Mouse (Mus musculus) cerebellum, adult 9-11 months (tissue): ENCODE data around the gene Phf21b.
"Not testable (repeated sequence)": the region's sequence is repeated elsewhere in the genome, so short reads cannot be mapped to it uniquely, and the experiment has no call there.

ENCODE experiments used
- DNase-seq: peaks from one replicate; pipeline ENCODE4 v3.0.0; 2022

Gene Phf21b

GRCm38 (mm10) chr15:84772191-84773111 is 83.4 kb downstream of the Phf21b start:
- peak; percentile 31 for DNase-seq

DNA sequence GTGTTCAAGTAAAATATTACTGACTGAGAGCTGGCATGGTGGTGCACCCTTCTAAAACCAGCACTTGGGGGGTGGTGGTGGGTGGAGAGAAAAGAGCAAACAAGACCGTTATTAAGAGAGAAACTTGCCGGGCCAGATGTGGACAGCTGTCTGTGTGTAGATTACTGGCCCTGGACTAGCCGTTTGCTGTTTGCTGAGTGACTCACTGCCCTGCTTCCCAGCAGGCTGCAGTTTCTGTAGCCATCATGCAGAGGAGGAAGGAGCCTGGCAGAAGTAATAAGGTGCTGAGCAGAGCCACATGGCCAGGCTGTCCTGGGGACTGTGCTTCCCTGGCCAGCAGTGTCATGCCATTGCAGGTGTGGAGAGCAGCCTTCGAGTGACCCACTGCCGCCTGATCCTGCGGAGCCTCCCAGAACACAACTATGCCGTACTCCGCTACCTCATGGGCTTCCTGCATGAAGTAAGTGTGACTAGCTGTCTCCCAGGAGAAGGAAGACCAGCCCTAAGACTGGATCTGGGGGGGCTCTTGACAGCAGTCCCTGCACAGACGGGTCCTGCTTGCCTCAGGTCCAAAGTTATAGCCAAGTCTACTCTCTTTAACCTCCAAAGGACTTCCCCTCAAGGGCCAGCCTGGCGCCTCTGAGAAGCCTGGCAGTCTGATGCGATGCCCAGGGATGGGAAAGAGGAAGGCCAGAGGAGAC is 86.1 kb downstream of the Phf21b start:
- DNase-seq: no peak

DNA sequence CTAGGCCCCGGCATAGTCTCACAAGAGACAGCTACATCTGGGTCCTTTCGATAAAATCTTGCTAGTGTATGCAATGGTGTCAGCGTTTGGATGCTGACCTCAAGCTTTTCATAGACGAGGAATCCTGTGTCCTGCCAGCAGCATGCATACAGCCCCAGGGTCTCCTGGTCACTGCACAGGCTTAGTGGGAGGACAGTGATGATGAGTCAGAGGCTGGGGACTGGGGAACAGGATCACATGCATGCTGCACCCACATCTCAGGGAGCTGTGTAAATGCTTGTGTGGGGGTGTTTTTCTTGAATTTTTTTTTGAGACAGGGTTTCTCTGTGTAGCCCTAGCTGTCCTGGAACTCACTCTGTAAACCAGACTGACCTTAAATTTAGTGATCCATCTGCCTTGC is 87.3 kb downstream of the Phf21b start:
- DNase-seq: not testable (repeated sequence)

GRCm38 (mm10) chr15:84766621-84767020 is 89.2 kb downstream of the Phf21b start:
- no peak for DNase-seq

GRCm38 (mm10) chr15:84763423-84763812 is 92.4 kb downstream of the Phf21b start:
- no peak for DNase-seq

GRCm38 (mm10) chr15:84762712-84763422 is 93.0 kb downstream of the Phf21b start:
- DNase-seq: no peak

DNA sequence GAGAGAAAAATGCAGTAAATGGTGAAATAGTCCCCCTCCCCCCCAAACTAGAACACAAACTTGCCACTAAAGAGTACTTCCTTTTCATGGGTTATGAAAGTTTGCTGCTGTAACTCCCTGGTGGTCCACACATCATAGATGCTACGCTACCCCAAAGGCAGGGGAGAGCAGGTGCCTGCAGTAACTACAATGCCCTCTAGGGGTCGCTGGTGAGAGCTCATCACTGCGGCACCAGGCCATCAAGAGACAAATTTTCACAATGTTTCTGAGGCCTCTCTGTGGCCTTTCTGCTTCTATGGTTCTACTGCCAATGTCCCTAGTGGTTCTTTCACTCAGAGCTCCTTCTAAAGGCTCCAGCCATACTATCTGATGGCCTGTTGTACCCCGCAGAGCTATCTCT is 97.4 kb downstream of the Phf21b start:
- peak; percentile 30 for DNase-seq

- peak; percentile 14 for DNase-seq
Measured at GRCm38 (mm10) chr15:84756426-84756825, 99.4 kb downstream of the Phf21b start.

DNA sequence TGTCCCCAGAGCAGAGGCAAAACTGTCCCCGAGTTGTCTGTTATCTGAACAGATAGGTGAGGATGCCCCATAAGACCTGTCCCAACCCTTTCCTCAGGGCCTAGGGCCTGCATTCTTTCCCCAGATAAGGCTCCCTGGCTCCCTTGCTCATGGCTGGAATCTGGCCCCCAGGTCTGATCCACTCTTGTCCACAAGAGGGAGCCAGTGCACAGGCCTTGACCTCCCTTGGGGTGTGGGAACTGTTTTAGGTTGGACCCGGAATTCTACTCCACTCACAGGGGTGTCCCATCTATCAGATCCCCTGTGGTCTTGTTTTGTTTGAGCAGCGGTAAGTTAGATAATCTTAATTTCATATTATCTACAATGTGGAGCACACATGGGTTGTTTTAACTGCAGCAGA is 100.9 kb downstream of the Phf21b start:
- DNase-seq: peak; percentile 57

DNA sequence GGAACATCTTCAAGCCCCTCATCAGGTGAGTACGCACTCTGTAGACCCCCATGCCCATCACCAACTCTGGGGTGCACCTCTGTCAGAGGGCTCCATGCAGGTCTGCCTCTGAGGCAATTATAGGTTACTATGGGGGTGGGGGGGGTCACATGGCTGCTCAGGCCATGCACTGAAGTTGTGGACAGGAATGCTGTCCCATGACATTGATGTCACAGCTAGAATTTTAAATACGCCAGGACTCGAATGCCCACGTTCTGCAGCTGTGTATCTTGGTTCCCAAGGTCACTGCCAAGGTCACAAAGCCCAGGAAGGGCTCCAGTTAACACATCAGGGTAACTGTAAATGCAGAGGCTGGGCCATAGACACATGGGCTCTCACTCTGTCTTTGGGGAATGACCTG is 110.0 kb downstream of the Phf21b start:
- no peak for DNase-seq

- DNase-seq: no peak
Measured at GRCm38 (mm10) chr15:84744308-84744707, 111.5 kb downstream of the Phf21b start.

- DNase-seq: no peak
Measured at GRCm38 (mm10) chr15:84743347-84743746, 112.5 kb downstream of the Phf21b start.

DNA sequence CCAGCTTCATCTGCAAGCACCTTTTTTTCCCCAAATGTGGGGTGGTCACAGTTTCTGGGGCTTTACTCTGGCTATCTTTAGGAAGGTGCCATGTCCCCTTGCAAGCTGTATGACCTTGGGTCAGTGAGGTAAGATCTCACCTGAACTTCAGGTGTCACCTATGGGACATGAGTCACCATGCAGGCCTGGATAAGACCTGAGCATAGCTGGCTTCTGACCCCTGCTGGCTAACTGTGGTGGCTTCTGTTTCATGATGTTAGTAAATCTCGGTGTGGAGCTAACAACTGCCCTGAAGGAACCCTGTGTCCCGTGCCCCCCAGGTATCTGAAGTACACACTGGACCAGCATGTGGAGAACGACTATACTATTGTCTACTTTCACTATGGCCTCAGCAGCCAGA is 114.3 kb downstream of the Phf21b start:
- DNase-seq: no peak

- DNase-seq: no peak
Measured at GRCm38 (mm10) chr15:84738246-84738645, 117.6 kb downstream of the Phf21b start.

DNA sequence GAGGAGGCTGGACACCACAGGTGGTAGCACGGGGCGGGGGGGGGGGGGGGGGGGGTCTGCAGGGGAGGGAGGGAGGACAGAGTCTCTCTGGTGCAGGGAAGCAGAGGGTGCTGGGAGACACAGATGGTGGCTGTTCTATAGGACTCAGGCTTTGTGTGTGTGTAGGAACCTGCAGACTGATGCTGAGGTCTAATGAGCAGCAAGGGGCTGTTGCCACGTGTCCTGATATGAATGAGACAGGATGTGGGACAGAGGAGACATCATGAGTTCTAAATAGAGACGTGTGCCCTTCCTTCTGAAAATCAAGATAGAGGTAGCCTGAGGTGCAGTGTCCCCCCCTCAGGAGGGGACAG is 118.9 kb downstream of the Phf21b start:
- no peak for DNase-seq

- DNase-seq: no peak
Measured at GRCm38 (mm10) chr15:84736346-84736993, 119.4 kb downstream of the Phf21b start.
